In the genomic region with DNA sequence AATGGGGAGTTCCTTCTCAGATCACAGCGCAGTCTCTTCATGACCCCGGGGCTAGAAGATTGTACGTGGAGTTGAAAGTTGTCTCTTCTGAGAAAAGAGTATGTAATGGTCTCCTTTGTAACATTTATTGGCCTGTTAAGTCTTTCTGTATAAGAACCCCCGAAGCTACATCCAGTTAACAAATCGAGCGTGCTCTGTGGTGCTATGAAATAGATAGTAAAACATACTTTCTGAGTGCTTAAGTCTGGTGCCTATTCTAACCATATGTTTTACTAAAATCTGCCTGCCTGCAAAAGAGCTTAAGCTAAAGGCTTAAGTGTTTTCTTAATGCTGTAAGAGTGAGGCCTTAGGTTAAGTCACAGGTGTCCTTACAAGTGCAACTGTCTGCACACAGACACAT, we compare ENCODE assay signal across 22 mouse cellular contexts.
"Had no signal": no experiment of that assay in that cellular context is flagged by ENCODE, and none has a peak within 500 bp of the region (broad histone marks: within the 10 kb centered on the region; RNA-seq: fewer than 3 reads in every experiment).

No protein-coding gene starts in this region.

- H3K4me3 ChIP-seq: gastrocnemius, adult 2 months; heart, adult 2 months; heart, embryonic 13.5 days; heart, embryonic 15.5 days; hindbrain, embryonic 13.5 days; hindbrain, embryonic 15.5 days; left cerebral cortex, adult 2 months; limb, embryonic 15.5 days; liver, embryonic 12.5 days had no signal

- H3K27ac ChIP-seq: gastrocnemius, adult 2 months; heart, adult 2 months; heart, embryonic 13.5 days; heart, embryonic 15.5 days; hindbrain, embryonic 13.5 days; hindbrain, embryonic 15.5 days; hindbrain, postnatal 0 days; left cerebral cortex, adult 2 months; liver, embryonic 12.5 days; liver, embryonic 14.5 days had no signal

- DNase-seq: gastrocnemius, adult 2 months; gastrocnemius, postnatal 10 days; gastrocnemius, postnatal 36 days; heart, adult 2 months; heart, postnatal 14 days; heart, postnatal 36 days; kidney, adult 18-20 months; kidney, adult 8-10 months; kidney, postnatal 10 days; kidney, postnatal 25 days; kidney, postnatal 4 days had no signal

- H3K9ac ChIP-seq: heart, embryonic 15.5 days; hindbrain, embryonic 13.5 days; hindbrain, embryonic 15.5 days; limb, embryonic 15.5 days; liver, embryonic 12.5 days; liver, embryonic 14.5 days had no signal

- ATAC-seq: hindbrain, postnatal 0 days; intestine, postnatal 0 days; liver, embryonic 12.5 days had no signal

- H3K9me3 ChIP-seq: heart, embryonic 13.5 days; heart, embryonic 15.5 days; hindbrain, embryonic 13.5 days; hindbrain, embryonic 15.5 days; limb, embryonic 15.5 days; liver, embryonic 12.5 days had no signal

- H3K27me3 ChIP-seq: heart, embryonic 13.5 days; heart, embryonic 15.5 days; hindbrain, embryonic 13.5 days; hindbrain, embryonic 15.5 days; limb, embryonic 15.5 days; liver, embryonic 12.5 days had no signal

- H3K4me2 ChIP-seq: heart, embryonic 11.5 days; heart, embryonic 13.5 days; heart, embryonic 15.5 days; hindbrain, embryonic 13.5 days; hindbrain, embryonic 15.5 days; limb, embryonic 15.5 days; liver, embryonic 12.5 days had no signal
